Comparison of ENCODE assay signal across 2 mouse cellular contexts in genomic region chr15:82338593-82339112, GRCm38 (mm10).
TF ChIP-seq lines count a peak whose summit lies in the region.

Gene Naga (minus strand): TSS chr15:82338925.
Gene Pheta2 (plus strand): TSS chr15:82338942.
Gene Smdt1 (plus strand): TSS chr15:82338959.

TF ChIP-seq in C2C12, 6 proteins besides CTCF, POLR2A, EP300 and RAD21 (continued from another document):
- TF ChIP-seq MYOD1 (IDR thresholded peaks at IDR 0.05; ENCODE audit: control insufficient read depth, insufficient read length, low read depth) (no peak), MYOG (IDR thresholded peaks at IDR 0.05; ENCODE audit: control insufficient read depth, extremely low read depth, insufficient read length) (no peak)

TF ChIP-seq in myocyte, 11 proteins besides CTCF, POLR2A, EP300 and RAD21 (continued from another document):
- TF ChIP-seq MYOG (IDR thresholded peaks at IDR 0.05; ENCODE audit: control insufficient read depth in 1 of 3, insufficient read depth in 1 of 3, insufficient read length in 2 of 3, low read depth in 2 of 3) (no peak), REST (IDR thresholded peaks at IDR 0.05; ENCODE audit: insufficient read depth, insufficient read length) (no peak), TCF12 (IDR thresholded peaks at IDR 0.05; ENCODE audit: insufficient read depth, poor library complexity, severe bottlenecking) (no peak), TCF3 (IDR thresholded peaks at IDR 0.05; ENCODE audit: insufficient read length, low read depth) (no peak), MYOD1 (IDR thresholded peaks at IDR 0.05; ENCODE audit: control insufficient read depth in 1 of 3, insufficient read length in 2 of 3, low read depth in 2 of 3) (peak in 1 of 3 experiments; percentile 4), POLR2AphosphoS2 (IDR thresholded peaks at IDR 0.05; ENCODE audit: insufficient read length, low read depth) (no peak), USF1 (IDR thresholded peaks at IDR 0.05; ENCODE audit: low read depth) (no peak)
